Mouse (Mus musculus) skeletal muscle tissue, adult 2 months (tissue): Measurements from ENCODE around the gene Slc39a1.
"Not testable (repeated sequence)": the region's sequence is repeated elsewhere in the genome, so short reads cannot be mapped to it uniquely, and the experiment has no call there.

Source experiments
- DNase-seq: peaks from one replicate; pipeline ENCODE4 v3.0.0-alpha.2; 2012; ENCODE audit warnings: low read depth, low spot score

Slc39a1 gene

GRCm38 (mm10) chr3:90265932-90266741 is 18.2 kb downstream of the Slc39a1 start:
- peak; percentile 86 for DNase-seq

- no peak for DNase-seq
Measured at GRCm38 (mm10) chr3:90266901-90267775, 19.2 kb downstream of the Slc39a1 start.

GRCm38 (mm10) chr3:90268190-90268589 is 20.2 kb downstream of the Slc39a1 start:
- no peak for DNase-seq

- no peak for DNase-seq
Measured at GRCm38 (mm10) chr3:90268971-90269370, 21.0 kb downstream of the Slc39a1 start.

- no peak for DNase-seq
Measured at GRCm38 (mm10) chr3:90270784-90271183, 22.8 kb downstream of the Slc39a1 start.

GRCm38 (mm10) chr3:90272170-90272569 is 24.2 kb downstream of the Slc39a1 start:
- DNase-seq = no peak

- DNase-seq = no peak
Measured at GRCm38 (mm10) chr3:90273855-90274254, 25.9 kb downstream of the Slc39a1 start.

GRCm38 (mm10) chr3:90275286-90275685 is 27.3 kb downstream of the Slc39a1 start:
- no peak for DNase-seq

GRCm38 (mm10) chr3:90276858-90277257 is 28.9 kb downstream of the Slc39a1 start:
- no peak for DNase-seq

GRCm38 (mm10) chr3:90277793-90278192 is 29.8 kb downstream of the Slc39a1 start:
- DNase-seq = no peak

- DNase-seq = no peak
Measured at GRCm38 (mm10) chr3:90278211-90278610, 30.2 kb downstream of the Slc39a1 start.

GRCm38 (mm10) chr3:90279216-90279615 is 31.2 kb downstream of the Slc39a1 start:
- no peak for DNase-seq

GRCm38 (mm10) chr3:90279743-90280142 is 31.8 kb downstream of the Slc39a1 start:
- no peak for DNase-seq

GRCm38 (mm10) chr3:90280708-90281107 is 32.7 kb downstream of the Slc39a1 start:
- DNase-seq = no peak

- DNase-seq = no peak
Measured at GRCm38 (mm10) chr3:90284150-90284549, 36.2 kb downstream of the Slc39a1 start.

- not testable (repeated sequence) for DNase-seq
Measured at GRCm38 (mm10) chr3:90289403-90289802, 41.4 kb downstream of the Slc39a1 start.

GRCm38 (mm10) chr3:90290602-90291001 is 42.6 kb downstream of the Slc39a1 start:
- DNase-seq = no peak

- DNase-seq = no peak
Measured at GRCm38 (mm10) chr3:90291982-90292344, 44.0 kb downstream of the Slc39a1 start.

- DNase-seq = peak; percentile 100
Measured at GRCm38 (mm10) chr3:90292345-90293275, 44.6 kb downstream of the Slc39a1 start, which contains the start of gene Gatad2b. TSS of gene Gatad2b (plus strand) at chr3:90293178.

GRCm38 (mm10) chr3:90293352-90294063 is 45.5 kb downstream of the Slc39a1 start:
- DNase-seq = peak; percentile 8

- no peak for DNase-seq
Measured at GRCm38 (mm10) chr3:90294064-90294440, 46.1 kb downstream of the Slc39a1 start.
